Mouse (Mus musculus) limb, embryonic 15.5 days (tissue): ENCODE data around the gene Orai3. TPM values are rescaled to one million over a fixed set of nuclear protein-coding genes. Genes with fewer than 3 reads are reported as not detected.

Experiments
- ATAC-seq: fragments of 200-750 bp; cut with Nextera tagmentation; 2 replicates; pipeline ENCODE4 v1.8.0; 2017; ENCODE audit warnings: low read depth, moderate TSS enrichment; ENCODE audit not compliant: insufficient number of reproducible peaks, low FRiP score, low TSS enrichment
- H3K27ac ChIP-seq: fragments of 300-500 bp; sonication (generic); 2 replicates; pipeline ENCODE4 v1.5.1; 2015; ENCODE audit warnings: moderate library complexity, mild to moderate bottlenecking, inconsistent platforms
- H3K27me3 ChIP-seq: fragments of 300-500 bp; sonication (generic); 2 replicates; pipeline ENCODE4 v1.6.1; 2015; ENCODE audit warnings: inconsistent platforms
- H3K36me3 ChIP-seq: fragments of 300-500 bp; sonication (generic); 2 replicates; pipeline ENCODE4 v1.6.1; 2015; ENCODE audit warnings: inconsistent platforms
- H3K4me1 ChIP-seq: fragments of 300-500 bp; sonication (generic); 2 replicates; pipeline ENCODE4 v1.6.1; 2015; ENCODE audit warnings: inconsistent platforms
- H3K4me2 ChIP-seq: fragments of 300-500 bp; sonication (generic); 2 replicates; pipeline ENCODE4 v1.6.1; 2015; ENCODE audit warnings: mild to moderate bottlenecking, inconsistent platforms
- H3K4me3 ChIP-seq: fragments of 300-500 bp; sonication (generic); 2 replicates; pipeline ENCODE4 v1.5.1; 2015; ENCODE audit warnings: mild to moderate bottlenecking, inconsistent platforms
- H3K9ac ChIP-seq: fragments of 300-500 bp; sonication (generic); 2 replicates; pipeline ENCODE4 v1.6.1; 2015; ENCODE audit warnings: inconsistent platforms
- H3K9me3 ChIP-seq: fragments of 300-500 bp; sonication (generic); 2 replicates; pipeline ENCODE4 v1.6.1; 2016; ENCODE audit warnings: inconsistent platforms
- WGBS: fragments of 180-500 bp; shearing (Covaris S2); methylation state at CpG from one replicate; pipeline ENCODE4 v1.1.7; 2015; 5-methylcytosine and 5-hydroxymethylcytosine counted together
- polyA plus RNA-seq: library from polyadenylated mRNA; unstranded; fragments of >200 nt; fragmentation: Nextera tagmentation; extraction: Ambion mirVana; gene quantifications from 2 replicates; pipeline ENCODE4 v1.2.1, GENCODE M21; 2015

Gene Orai3
- polyA plus RNA-seq, 1 experiment from 2014 or later = 23.6 TPM

DNA sequence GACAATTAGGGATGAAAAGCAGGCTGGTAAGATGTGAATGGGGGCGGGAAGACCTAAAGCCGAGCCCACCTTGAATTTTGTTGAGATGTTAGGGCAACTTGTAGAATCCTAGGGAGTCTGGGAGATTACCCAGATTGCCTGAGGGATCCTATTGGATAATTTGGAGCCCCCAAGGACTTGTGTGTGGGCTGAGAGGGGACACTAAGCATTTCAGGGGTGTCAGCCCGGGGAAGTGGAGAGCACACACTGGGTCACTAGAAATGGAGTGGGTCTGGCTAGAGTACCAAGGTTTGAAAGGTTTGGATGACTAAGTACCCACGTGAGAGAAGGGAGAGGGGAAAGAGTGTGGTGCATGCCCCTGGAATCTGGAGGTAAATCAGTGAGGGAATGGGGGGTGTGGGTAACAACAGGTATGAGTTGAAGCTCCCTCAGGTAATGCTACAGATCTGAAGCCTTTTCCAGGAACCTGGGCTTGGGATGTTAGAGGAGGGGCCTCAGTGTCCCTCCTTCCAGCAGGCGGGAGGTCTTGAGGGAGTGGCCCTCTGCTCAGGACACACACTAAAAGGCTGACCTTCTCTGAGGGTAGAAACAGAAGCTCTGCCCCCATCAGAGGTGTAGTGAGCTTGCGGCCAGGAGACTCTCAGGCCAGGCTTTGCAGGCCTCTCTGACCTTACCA lies 21.9 kb upstream of the Orai3 start:
- Histone ChIP-seq H3K9me3 (no peaks in the 10 kb centered on the region), H3K4me1 (peaks cover 31% of the 10 kb centered on the region), H3K36me3 (peaks cover 48% of the 10 kb centered on the region), H3K4me2 (peak overlapping the region; percentile 90), H3K27ac (peak overlapping the region; percentile 91), H3K27me3 (no peaks in the 10 kb centered on the region), H3K4me3 (peak overlapping the region; percentile 87), H3K9ac (peak overlapping the region; percentile 72)
- WGBS = 38% methylated on average over 6 of the region's 6 CpGs
- no peak for ATAC-seq

DNA sequence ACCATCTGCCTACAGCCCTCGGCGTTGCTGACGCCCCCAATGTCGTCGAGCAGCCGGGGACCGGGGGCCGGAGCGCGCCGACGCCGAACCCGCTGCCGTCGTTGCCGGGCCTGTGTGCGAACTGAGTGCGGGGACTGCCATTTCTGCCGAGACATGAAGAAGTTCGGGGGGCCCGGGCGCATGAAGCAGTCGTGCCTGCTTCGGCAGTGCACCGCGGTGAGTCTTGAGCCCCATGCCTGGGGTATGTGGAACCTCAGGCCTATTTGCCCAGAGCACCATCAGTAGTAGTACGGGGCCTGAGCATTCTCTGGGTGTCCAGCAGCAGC lies 21.4 kb upstream of the Orai3 start:
- WGBS = 91% methylated on average over 28 of the region's 28 CpGs
- Histone ChIP-seq H3K36me3 (peaks cover 52% of the 10 kb centered on the region), H3K4me3 (peak overlapping the region; percentile 87; the same call in 1 of the 2 replicates), H3K4me1 (peaks cover 36% of the 10 kb centered on the region), H3K9ac (no peak overlapping the region), H3K4me2 (no peak overlapping the region), H3K27ac (0 out of 2 replicates have a peak overlapping the region, but pooled peaks have one; percentile 7), H3K27me3 (no peaks in the 10 kb centered on the region), H3K9me3 (no peaks in the 10 kb centered on the region)
- no peak for ATAC-seq

DNA sequence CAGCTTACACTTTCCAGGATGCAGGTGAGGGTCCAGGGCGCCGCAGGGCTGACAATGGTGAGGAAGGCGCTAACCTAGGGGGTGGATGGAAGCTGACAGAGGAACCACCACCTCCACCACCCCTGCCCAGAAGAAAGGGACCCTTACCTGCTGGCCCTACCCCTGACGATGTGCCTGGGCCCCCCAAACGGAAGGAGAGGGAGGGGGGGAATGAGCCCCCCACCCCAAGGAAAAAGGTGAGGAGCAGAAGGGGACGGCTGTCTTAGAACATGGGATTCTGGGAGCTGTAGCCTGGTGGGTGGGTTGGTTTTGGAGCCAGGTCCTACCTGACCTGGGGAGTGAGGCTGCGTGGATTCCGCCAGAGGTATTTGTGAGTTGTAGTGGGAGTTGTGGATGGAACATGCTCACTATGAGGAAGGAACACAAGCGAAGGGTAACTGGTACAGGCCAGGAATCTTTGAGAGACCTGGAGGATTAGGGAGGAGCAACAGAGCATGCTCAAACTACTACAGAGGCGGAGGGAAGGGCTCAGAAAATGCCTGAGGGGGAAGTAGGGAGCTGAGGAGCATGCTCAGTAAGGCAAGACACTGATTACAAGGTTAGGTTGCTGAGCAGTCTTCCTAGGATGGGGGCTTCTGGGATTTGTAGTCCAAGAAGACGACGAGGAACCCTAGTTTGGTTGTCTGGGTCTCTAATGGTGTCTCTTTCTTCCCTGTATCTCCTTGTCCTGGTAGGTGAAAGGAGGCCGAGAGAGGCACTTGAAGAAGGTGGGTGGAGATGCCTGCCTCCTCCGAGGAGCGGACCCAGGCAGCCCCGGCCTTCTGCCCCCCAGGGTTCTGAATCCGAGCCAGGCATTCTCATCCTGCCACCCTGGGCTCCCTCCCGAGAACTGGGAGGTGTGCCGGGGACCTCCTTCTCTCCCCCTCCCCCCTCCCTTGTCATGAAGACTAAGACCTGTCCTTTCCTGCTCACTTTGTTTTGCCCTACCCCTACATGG lies 19.2 kb upstream of the Orai3 start:
- no peaks in the 10 kb centered on the region for H3K27me3 ChIP-seq
- no peak overlapping the region for H3K4me3 ChIP-seq
- peak overlapping the region; percentile 59 for H3K27ac ChIP-seq
- H3K9ac ChIP-seq = 0 out of 2 replicates have a peak overlapping the region, but pooled peaks have one; percentile 5
- no peaks in the 10 kb centered on the region for H3K9me3 ChIP-seq
- ATAC-seq = no peak
- 75% methylated on average over 19 of the region's 19 CpGs for WGBS
- H3K4me2 ChIP-seq = no peak overlapping the region
- peaks cover 74% of the 10 kb centered on the region for H3K36me3 ChIP-seq
- peaks cover 43% of the 10 kb centered on the region for H3K4me1 ChIP-seq

DNA sequence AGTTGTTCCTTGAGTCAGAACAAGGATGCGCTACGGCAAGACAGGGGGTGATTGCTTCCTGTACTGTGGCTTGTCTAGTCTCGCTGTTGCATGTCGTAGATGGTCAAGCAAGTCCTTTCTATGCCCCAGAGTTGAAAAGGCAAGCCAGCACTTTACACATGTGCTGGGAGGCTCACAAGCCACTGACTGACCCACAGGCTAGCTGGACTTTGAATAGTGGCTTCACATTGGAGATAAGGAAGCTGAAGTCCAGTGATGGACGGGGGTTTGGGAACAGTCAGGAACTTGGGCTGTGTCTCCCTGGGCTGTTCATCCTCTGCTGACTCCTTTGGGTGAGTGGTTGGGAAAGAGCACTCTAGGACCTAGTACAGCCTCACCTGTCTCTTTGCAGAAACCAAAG lies 18.0 kb upstream of the Orai3 start:
- no peak overlapping the region for H3K4me2 ChIP-seq
- ATAC-seq = no peak
- H3K9ac ChIP-seq = no peak overlapping the region
- H3K4me3 ChIP-seq = no peak overlapping the region
- peaks cover 54% of the 10 kb centered on the region for H3K4me1 ChIP-seq
- H3K36me3 ChIP-seq = peaks cover 85% of the 10 kb centered on the region
- 88% methylated on average over 5 of the region's 5 CpGs for WGBS
- no peaks in the 10 kb centered on the region for H3K9me3 ChIP-seq
- H3K27me3 ChIP-seq = no peaks in the 10 kb centered on the region
- no peak overlapping the region for H3K27ac ChIP-seq

DNA sequence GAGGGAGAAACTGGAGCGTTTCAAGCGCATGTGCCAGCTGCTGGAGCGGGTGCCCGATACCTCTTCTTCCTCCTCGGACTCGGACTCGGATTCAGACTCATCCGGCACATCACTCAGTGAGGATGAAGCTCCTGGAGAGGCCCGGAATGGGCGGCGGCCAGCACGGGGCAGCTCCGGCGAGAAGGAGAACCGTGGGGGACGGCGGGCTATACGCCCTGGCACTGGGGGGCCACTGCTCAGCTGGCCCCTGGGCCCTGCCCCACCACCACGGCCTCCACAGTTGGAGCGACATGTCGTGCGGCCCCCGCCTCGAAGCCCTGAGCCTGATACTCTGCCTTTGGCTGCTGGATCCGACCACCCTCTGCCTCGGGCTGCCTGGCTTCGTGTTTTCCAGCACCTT lies 17.5 kb upstream of the Orai3 start:
- no peak for ATAC-seq
- H3K4me3 ChIP-seq = no peak overlapping the region
- no peak overlapping the region for H3K27ac ChIP-seq
- 95% methylated on average over 27 of the region's 27 CpGs for WGBS
- H3K9me3 ChIP-seq = no peaks in the 10 kb centered on the region
- H3K4me2 ChIP-seq = no peak overlapping the region
- H3K27me3 ChIP-seq = no peaks in the 10 kb centered on the region
- H3K4me1 ChIP-seq = peaks cover 57% of the 10 kb centered on the region
- no peak overlapping the region for H3K9ac ChIP-seq
- peaks cover 90% of the 10 kb centered on the region for H3K36me3 ChIP-seq

DNA sequence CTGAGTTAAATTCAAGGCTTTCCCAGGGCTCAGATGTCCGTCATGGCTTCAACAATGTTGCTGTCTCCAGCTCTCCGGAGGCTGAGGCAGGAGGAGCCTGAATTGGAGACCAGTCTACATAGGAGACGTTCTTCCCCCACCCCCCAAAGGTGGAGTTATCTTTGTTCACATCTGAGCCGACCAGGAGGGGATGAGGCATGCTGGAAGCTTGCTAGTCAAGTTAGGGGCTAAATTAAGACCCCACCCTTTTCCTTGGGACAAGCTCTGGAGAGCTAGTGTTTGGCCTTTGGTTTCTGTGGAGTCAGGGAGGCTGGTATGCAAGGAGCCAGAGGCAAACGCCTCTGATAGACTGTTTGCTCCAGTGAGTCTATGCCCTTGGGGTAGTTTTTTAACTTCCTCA lies 16.5 kb upstream of the Orai3 start:
- 0 out of 2 replicates have a peak overlapping the region, but pooled peaks have one; percentile 4 for H3K27ac ChIP-seq
- no peak for ATAC-seq
- 62% methylated on average over 5 of the region's 5 CpGs for WGBS
- no peaks in the 10 kb centered on the region for H3K9me3 ChIP-seq
- H3K4me3 ChIP-seq = no peak overlapping the region
- H3K27me3 ChIP-seq = no peaks in the 10 kb centered on the region
- H3K9ac ChIP-seq = no peak overlapping the region
- no peak overlapping the region for H3K4me2 ChIP-seq
- peaks cover 47% of the 10 kb centered on the region for H3K4me1 ChIP-seq
- peaks cover 97% of the 10 kb centered on the region for H3K36me3 ChIP-seq

DNA sequence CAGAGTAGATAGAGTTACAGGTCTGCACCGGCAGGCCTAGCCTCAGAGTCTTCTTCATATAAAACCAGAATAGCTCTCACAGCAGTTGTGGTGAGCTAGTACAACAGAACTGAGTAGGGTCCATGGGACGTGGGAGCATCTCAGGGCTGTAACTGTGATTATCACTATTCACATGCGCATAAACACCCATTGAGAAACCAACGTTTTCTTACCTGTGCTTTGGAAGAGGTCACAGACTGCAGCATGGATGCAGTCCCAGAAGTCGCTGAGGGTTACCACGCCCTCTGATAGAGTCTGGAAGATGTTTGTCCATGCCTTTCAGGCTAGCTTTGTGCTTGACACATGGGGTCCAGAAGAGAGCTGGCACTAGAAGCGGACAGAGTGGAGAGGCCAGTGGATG lies 15.9 kb upstream of the Orai3 start:
- 84% methylated on average over 7 of the region's 7 CpGs for WGBS

DNA sequence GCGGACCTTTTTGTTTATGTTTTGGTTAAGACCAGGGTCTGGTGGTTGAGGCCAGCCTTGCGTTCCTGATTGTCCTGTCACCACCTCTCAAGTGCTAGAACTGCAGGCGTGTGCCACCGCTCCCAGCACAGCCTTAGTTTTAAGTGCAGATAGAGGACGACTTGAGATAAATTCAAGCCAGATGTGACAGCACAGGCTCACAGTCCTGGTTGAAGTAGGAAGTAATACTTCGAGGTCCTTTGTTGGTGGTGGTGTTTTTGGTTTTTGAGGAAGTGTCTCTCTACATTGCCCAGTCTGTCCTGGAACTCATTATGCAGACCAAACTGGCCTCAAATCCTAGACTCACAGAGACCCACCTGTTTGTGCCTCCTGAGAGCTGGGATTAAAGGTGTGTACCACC lies 9.9 kb upstream of the Orai3 start:
- ATAC-seq = no peak
- H3K4me3 ChIP-seq = no peak overlapping the region
- H3K27ac ChIP-seq = no peak overlapping the region
- no peak overlapping the region for H3K9ac ChIP-seq
- peaks cover 30% of the 10 kb centered on the region for H3K4me1 ChIP-seq
- peaks cover 59% of the 10 kb centered on the region for H3K36me3 ChIP-seq
- no peaks in the 10 kb centered on the region for H3K9me3 ChIP-seq
- H3K27me3 ChIP-seq = no peaks in the 10 kb centered on the region
- H3K4me2 ChIP-seq = no peak overlapping the region
- 20% methylated on average over 6 of the region's 6 CpGs for WGBS

More for the DNA sequence above, 15.9 kb upstream of the Orai3 start:
- peaks cover 43% of the 10 kb centered on the region for H3K4me1 ChIP-seq
- no peak overlapping the region for H3K9ac ChIP-seq
- no peak overlapping the region for H3K27ac ChIP-seq
- H3K4me3 ChIP-seq = no peak overlapping the region
- peaks cover 96% of the 10 kb centered on the region for H3K36me3 ChIP-seq
- no peak for ATAC-seq
- H3K27me3 ChIP-seq = no peaks in the 10 kb centered on the region
- H3K4me2 ChIP-seq = no peak overlapping the region
- H3K9me3 ChIP-seq = no peaks in the 10 kb centered on the region

DNA sequence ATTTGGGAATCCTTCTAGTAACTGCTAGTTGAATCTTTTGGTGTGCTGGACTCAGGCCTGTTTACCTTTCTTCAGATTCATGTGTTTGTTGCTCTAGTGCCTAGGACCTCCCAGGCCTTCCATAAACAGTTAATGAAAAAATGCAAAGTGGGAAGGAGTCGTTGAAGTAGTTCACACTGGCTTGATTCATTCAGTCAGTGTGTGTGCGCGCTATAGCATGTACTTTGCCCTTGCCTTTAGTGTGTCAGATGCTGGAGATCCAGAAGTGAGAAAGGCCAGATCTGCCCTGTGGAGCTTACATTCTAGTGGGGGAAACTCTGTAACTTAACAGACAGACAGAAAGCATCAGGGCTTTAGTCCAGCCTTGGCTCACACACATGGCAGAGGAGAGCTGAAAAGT lies 9.1 kb upstream of the Orai3 start:
- WGBS = 68% methylated on average over 3 of the region's 3 CpGs
- ATAC-seq = no peak
- H3K9ac ChIP-seq = no peak overlapping the region

DNA sequence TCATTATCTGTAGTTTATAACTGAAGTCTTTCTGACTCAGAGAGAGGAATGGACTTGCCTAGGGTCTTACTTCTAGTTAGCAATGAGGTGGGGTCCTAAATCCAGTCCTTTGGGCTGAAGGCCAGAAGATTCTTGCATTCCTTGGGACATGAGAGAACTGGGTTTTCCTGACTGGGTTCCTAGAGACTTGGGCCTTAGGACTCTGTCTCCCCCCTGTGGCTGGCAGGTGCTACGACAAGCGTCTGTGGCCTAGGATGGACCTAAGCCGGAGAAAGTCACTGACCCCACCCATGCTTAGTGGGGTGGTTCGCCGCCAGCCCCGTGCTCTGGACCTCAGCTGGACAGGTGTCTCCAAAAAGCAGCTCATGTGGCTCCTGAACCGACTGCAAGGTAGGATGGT lies 8.6 kb upstream of the Orai3 start:
- no peak overlapping the region for H3K9ac ChIP-seq
- no peak overlapping the region for H3K4me3 ChIP-seq
- WGBS = 31% methylated on average over 7 of the region's 7 CpGs
- ATAC-seq = no peak
- peaks cover 58% of the 10 kb centered on the region for H3K36me3 ChIP-seq
- no peaks in the 10 kb centered on the region for H3K27me3 ChIP-seq
- no peaks in the 10 kb centered on the region for H3K9me3 ChIP-seq
- H3K4me2 ChIP-seq = no peak overlapping the region
- no peak overlapping the region for H3K27ac ChIP-seq
- H3K4me1 ChIP-seq = peaks cover 18% of the 10 kb centered on the region

More for the DNA sequence above, 9.1 kb upstream of the Orai3 start:
- no peaks in the 10 kb centered on the region for H3K27me3 ChIP-seq
- peak overlapping the region; percentile 40; the same call in 1 of the 2 replicates for H3K27ac ChIP-seq
- H3K4me1 ChIP-seq = peaks cover 23% of the 10 kb centered on the region
- H3K4me3 ChIP-seq = no peak overlapping the region
- no peak overlapping the region for H3K4me2 ChIP-seq
- no peaks in the 10 kb centered on the region for H3K9me3 ChIP-seq
- H3K36me3 ChIP-seq = peaks cover 58% of the 10 kb centered on the region

DNA sequence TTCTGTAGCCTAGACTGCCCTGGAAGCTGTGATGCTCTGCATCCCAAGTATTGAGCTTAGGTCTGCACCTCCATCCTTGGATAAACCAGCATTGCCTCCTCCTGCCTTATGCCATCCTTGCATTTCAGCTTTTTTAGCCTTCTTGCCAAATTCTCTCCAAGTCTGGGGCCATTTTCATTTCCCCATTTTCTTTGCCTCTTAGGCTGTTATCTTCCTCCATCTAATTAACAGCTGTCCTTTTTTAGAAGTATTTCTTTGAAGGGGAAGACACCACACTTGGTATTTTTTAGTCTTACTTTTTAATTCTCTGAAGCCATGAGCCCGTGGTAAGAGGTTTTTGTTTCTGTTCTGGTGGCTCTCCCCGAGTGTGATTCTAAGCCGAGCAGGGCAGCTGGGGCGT lies 6.0 kb upstream of the Orai3 start:
- Histone ChIP-seq H3K27ac (no peak overlapping the region), H3K9me3 (no peaks in the 10 kb centered on the region), H3K36me3 (peaks cover 53% of the 10 kb centered on the region), H3K27me3 (no peaks in the 10 kb centered on the region), H3K9ac (no peak overlapping the region), H3K4me3 (no peak overlapping the region), H3K4me2 (no peak overlapping the region), H3K4me1 (peaks cover 16% of the 10 kb centered on the region)
- ATAC-seq = no peak
- 91% methylated on average over 4 of the region's 4 CpGs for WGBS

DNA sequence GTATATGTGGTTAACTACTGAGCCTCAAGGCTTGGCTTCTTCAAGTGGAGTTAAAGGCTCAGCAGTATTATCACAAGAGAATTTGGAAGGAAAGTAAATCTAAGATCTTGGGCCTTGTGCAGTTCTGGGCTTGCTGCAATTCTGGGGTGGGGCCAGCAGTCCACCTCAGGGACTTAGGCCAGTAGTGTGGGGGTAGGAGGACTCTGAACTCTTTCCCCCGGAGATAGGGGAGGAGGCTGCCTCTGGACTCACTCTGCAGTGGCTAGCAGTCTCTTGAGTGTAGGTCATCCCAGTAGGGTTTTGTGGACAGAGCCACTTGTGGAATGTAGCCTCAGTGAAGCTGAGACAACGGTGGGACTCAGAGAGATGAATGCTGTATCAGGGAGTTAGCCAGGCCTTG lies 3.9 kb upstream of the Orai3 start:
- Histone ChIP-seq H3K36me3 (peaks cover 53% of the 10 kb centered on the region), H3K4me3 (no peak overlapping the region), H3K4me1 (peaks cover 21% of the 10 kb centered on the region), H3K9ac (no peak overlapping the region), H3K27me3 (no peaks in the 10 kb centered on the region), H3K4me2 (no peak overlapping the region), H3K9me3 (no peaks in the 10 kb centered on the region), H3K27ac (no peak overlapping the region)
- WGBS = 86% methylated on average over 2 of the region's 2 CpGs
- no peak for ATAC-seq
